Mouse (Mus musculus): Measurements from ENCODE around the gene Prr29.
A peak's percentile ranks its signal among the peaks of the same experiment; 100 is the strongest.

- TF ChIP-seq POLR2A (IDR thresholded peaks at IDR 0.05; ENCODE audit: insufficient read length, low read depth), result no peak
- no peak for TF ChIP-seq TCF3 (IDR thresholded peaks at IDR 0.05; ENCODE audit: insufficient read length, low read depth)
- no peak for TF ChIP-seq REST (IDR thresholded peaks at IDR 0.05; ENCODE audit: insufficient read depth, insufficient read length)
- TF ChIP-seq TCF12 (IDR thresholded peaks at IDR 0.05; ENCODE audit: insufficient read depth, poor library complexity, severe bottlenecking), result no peak
- TF ChIP-seq MYOG (IDR thresholded peaks at IDR 0.05; ENCODE audit: control insufficient read depth in 1 of 3, insufficient read depth in 1 of 3, insufficient read length in 2 of 3, low read depth in 2 of 3), result no peak
- TF ChIP-seq POLR2AphosphoS2 (IDR thresholded peaks at IDR 0.05; ENCODE audit: insufficient read length, low read depth), result peak; percentile 63
- TF ChIP-seq MYOD1 (IDR thresholded peaks at IDR 0.05; ENCODE audit: control insufficient read depth in 1 of 3, insufficient read length in 2 of 3, low read depth in 2 of 3), result no peak
- no peak for TF ChIP-seq MAX (IDR thresholded peaks at IDR 0.05; ENCODE audit: low read depth)
- no peak for TF ChIP-seq CEBPB (IDR thresholded peaks at IDR 0.05; ENCODE audit: insufficient read depth, poor library complexity, severe bottlenecking)
- TF ChIP-seq E2F4 (IDR thresholded peaks at IDR 0.05; ENCODE audit: insufficient read depth), result no peak
- TF ChIP-seq USF1 (IDR thresholded peaks at IDR 0.05; ENCODE audit: low read depth), result no peak
These were observed 24.3 kb downstream of the Prr29 start for GRCm38 (mm10) chr11:106389611-106390010.

All from myocyte (in vitro differentiated cells).